Mouse (Mus musculus) heart, postnatal 25 days (tissue): Measurements from ENCODE around the gene Nyx. TPM values are rescaled to one million over a fixed set of nuclear protein-coding genes. Genes with fewer than 3 reads are reported as not detected.
"Not testable (repeated sequence)": the region's sequence is repeated elsewhere in the genome, so short reads cannot be mapped to it uniquely, and the experiment has no call there.

Experiments
- DNase-seq: peaks from one replicate; pipeline ENCODE4 v3.0.0; 2022; ENCODE audit warnings: low spot score
- intact Hi-C: fragments of 180-260 bp; cut with DNase I; formaldehyde crosslinking; loops from one replicate; pipeline ENCODE4 v1.15.1; 2025
- total RNA-seq, 2 experiments: library from RNA; stranded (reverse); gene quantifications; 2 replicates each; pipeline ENCODE4 v1.2.3; 2021

Nyx gene
- total RNA-seq = under 1 TPM; 0.13 to 0.20 TPM

DNA sequence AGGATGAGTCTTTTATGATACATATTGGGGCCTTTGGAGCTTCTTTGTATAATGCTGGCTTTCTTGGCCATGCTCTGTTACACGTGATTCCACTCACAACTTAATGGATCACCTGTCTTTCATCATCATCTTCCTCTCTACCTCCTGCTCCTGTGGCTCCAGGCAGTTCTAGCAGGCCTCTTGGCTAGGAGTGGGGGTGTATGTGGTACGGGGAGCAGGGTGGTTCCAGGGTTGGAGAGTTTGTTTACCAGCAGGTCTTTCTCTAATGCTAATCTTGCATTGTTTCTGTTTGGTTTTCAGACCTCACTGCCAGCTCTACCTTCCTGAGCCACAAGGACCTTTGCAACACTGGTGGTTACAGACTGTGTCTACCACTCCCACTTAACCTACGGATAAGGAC is at the start of gene Nyx:
Nyx (plus strand) TSS at position 301 of the 400 bp plus-strand sequence.
- DNase-seq = no peak
- intact Hi-C loops = loop anchor here (10.0 kb wide), 1 partner anchor 149 kb away; no protein-coding TSS in a partner anchor

DNA sequence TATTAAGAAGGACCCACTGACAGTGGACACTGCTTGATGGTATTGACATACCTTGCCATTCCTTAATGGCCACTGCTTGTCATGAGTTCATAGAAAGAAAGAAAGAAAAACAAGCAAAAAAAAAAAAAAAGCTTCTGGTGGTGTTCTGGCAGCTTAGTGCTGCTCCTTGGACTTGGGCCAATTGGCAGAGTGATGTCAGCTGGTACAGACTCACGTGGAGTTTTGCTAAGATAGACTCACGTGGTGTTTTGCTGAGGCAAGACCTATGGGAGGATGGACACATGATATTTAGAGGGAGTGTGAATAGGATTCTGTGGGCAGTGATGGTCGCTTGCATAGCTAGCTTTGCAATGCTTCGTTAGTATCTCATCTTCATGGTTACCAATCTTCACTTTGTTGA is 43.9 kb upstream of the Nyx start:
- intact Hi-C loops = no loop called here
- no peak for DNase-seq

DNA sequence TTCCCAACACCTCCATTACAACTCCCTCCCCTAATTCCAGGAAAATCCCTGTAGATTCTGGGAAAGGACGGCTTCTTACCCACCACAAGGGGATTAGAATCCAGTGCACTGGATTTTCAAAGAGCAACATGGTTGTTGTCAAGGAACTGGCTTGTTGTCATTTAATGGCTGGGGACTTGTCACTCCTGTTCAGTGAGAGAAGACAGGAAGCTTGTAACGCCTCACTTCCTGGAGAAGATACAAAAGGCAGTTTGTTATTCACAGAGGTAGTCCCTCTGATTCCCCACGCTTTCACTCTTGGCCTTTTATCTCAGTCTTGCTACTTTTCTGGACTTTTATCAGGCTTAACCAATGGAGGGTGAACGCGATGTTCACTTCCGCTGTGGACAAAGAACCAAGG is 34.5 kb upstream of the Nyx start:
- intact Hi-C loops = no loop called here
- no peak for DNase-seq

DNA sequence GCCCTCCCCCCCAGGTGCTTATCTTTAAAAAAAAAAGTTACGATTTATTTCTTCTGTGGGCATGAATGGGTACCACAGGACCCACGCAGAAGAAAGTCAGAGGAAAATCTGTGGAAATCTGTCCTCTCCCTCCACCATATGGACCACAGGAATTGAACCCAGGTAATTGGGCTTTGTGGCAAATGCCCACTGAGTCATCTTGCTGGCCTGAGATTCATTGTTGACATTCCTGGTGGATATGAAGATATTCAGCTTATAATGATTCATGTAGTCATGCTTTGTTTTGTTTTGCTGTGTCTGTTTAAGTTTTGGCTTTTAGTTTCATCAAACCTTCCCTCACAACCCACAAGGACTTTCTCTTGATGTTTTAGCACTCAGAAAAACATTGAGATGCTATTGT is 29.9 kb upstream of the Nyx start:
- DNase-seq, intact Hi-C loops: not testable (repeated sequence)

DNA sequence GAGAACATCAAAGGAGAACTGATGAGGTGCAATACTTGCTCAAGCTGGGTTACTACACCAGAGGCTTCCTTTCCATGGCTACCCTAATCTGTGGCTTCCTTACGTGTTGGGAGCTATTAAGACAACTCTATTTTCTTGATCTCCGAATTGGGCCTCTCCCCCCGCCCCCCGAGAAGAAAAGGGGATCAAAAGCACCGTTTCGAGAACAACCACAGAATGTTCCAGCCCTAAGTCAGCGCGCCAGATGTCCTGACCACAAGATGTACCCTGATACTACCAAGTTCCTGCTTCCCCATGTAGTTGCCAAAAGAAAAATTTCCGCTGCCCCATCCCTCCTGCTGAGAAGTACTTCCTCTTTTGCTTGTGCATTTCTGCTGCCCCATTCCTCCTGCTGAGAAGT is 9.4 kb upstream of the Nyx start:
- intact Hi-C loops, DNase-seq: not testable (repeated sequence)

DNA sequence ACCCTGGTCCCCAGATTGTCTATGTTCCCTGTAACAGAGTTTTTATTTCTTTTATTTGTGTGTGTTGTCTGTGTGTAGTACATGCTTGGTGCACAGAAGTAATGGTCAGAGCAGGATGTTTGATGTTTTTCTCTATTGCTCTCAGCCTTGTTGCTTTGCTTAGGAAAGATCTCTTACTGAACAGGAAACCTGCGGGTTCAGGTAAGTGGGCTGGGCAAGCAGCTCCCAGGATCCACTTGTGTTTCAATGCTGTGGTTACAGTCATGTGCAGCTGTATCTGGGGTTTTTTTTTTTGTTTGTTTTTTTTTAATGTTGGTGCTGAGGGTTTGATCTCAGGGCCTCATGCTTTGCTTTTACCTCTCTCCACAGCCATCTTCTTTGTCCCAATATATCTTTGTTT is 7.1 kb upstream of the Nyx start:
- no peak for DNase-seq
- intact Hi-C loops = no loop called here

DNA sequence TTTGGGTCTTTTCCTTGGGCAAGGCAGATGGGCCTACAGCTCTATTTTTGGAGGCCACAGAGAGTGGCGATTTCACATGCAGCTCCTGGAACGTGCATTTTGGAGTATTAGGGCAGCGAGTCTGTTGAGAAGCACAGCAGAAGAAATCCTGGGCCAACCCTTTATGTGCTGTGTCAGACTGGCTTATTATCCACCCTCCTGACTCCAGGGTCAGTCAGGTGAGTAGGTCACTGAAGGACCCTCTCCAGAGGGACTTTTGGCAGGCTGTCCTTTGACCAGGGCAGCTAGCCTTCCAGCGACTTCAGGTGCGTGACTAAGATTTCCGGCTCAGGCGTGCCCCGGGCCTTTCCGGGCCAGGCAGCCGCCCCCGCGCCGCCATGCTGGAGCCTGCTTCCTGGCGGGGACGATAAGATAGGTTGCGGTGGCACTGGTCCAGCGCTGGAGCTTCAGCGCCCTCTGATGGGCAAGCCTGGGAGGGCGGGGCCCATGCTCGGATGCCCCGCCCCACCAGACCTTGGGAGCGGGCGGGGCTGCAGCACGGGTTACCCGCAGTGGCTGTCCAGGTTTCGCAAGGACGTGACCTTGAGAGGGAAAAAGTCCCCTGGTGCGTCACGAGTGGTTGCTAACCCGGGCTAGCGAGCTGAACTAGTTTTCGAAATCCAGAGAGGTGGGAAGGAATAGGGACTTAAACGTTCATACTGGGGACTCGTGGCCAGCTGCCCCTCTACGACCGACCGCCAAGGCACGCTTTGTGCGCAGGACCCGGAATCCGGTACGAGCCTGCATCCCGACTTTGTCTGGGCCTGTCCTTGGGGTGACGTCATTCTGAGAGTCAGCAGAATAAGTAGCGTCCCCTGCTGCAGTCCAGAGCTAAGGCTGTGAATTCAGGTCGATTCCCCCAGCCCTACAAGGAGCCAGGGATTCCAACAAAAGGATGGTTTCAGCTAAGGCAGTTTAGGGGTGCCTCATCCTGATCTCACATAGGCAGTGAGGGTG is 4.3 kb upstream of the Nyx start:
- intact Hi-C loops = loop anchor here (5.0 to 10.0 kb wide), 6 partner anchors 41 to 229 kb away; partner anchors contain the start of gene Ddx3x
- DNase-seq = peak; percentile 84

DNA sequence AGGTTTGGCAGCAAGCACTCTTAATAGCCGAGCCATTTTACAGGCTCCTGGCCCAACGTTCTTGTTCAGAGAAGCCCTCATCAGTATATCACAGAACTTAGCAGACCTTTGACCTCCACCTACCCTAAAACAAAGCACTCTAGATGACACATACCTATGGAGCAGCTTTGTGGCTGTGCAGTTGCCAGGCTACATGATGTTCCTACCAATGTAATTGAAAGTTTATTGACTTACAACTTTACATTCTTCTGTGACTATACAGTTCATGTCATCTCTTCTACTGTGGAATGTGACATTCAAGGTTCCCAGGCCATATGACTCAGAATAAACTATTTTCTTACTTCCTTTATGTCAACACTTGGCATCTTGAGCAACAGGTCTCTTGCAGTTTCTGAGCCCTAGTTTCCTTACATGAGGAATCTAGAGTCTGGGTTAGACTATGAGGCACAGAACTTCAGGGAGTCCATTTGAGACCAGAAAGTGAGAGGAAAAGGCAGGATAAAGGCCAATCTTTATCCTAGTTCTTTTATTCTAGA is 2.9 kb upstream of the Nyx start:
- intact Hi-C loops = loop anchor here (5.0 to 10.0 kb wide), 6 partner anchors 39 to 231 kb away; partner anchors contain the start of gene Ddx3x
- DNase-seq = no peak

DNA sequence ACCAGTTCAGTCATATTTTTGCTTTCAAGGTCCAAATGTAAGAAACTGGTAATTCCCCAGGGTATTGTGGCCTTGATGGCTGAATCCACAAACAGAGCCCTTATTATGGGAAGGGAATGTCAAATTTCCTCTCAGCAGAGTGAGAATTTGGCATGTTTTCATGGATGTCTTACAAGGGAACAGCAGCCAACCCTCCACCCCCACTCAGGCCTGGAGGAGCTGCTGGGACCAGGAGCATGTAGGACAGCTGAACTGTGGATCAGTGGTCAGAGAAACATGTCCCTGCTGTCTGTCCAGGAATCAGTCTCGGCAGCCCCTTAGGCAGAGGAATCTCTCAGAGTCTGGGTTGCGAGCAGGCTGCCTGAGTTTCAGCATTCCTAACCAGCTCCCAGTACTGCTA is 771 bp downstream of the Nyx start:
- intact Hi-C loops = loop anchor here (10.0 kb wide), 1 partner anchor 148 kb away; no protein-coding TSS in a partner anchor
- peak; percentile 23 for DNase-seq

DNA sequence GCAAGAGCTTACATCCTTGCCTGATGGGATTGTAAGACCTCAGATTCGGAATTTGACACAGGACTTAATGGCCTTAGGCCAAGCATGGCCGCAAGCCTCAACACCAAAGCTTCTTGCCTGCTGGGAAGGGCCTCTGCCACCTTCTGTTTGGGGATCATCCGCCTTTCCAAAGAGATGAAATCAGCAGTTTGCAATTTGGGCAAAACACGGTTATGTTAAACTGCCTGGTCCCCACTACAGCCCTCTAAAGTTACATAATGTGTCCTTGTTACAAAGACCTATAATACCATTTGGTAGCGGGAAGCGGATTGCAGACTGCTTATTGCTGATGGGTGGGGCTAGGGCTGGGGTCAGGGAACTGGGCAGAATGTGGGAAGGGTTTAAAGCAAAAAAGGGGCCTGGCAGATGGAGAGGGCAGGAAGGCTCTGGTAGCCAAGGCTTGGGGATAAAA is 1.2 kb downstream of the Nyx start:
- intact Hi-C loops = loop anchor here (10.0 kb wide), 1 partner anchor 148 kb away; no protein-coding TSS in a partner anchor
- no peak for DNase-seq

DNA sequence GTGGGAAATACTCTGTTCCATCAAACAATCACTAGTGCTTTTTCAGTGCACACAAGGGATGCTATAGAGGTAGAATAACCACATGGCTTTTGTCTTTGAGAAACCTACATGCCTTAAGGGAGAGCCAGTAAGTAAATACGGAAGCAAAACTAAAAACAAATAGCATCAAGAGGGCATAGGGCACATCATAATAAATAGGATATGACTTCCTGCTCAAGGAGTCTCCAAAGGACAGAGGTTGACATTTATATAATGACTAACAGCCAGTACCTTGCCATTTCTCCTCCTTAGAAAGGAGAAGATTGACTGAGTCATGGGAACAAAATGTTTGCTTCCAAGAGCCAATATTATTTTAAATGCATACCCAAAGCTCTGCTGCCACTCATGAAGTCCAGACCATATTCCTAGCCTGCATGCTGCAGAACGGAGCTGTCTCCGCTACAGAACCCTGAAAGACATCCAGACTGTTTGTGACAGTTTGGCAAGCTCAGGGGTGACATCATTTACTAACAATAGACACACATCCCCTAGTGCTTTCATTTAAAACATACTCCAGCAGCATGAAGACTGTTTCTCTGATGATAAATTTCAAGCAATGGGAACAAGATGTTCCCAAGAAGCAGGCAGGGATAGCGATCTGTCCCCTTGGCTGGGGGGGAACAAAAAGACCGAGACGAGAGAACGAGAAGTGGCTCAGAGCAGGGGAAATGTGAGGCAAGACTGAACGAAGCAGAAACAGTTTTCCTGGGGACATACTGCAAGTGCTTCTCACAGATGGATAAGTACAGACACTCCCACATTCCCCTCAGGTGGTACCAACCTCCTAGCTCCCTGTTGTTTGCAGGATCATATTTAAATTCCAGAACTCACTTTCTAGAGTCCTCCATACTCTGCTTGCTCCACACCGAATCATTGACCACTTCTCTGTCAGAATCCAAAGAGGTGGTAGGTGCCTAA is 3.5 kb downstream of the Nyx start:
- intact Hi-C loops = loop anchor here (10.0 kb wide), 1 partner anchor 145 kb away; no protein-coding TSS in a partner anchor
- DNase-seq = peak; percentile 55

DNA sequence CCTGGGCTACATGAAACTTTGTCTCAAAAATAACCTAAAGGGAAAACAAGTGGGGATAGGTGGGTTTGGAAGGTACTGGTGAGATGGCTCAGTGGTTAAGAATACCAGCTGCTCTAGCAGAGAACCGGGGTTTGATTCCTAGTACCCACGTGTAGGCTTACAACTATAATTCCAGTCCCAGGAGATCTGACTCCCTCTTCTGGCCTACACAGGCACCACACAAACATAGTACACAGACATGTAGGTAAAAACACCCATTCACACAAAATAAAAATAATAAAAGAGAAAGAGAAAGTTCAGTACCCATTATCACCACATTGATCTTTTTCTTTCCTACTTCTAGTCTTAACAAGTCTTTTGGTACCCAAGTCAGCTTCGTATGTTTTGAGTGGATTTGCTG is 6.0 kb downstream of the Nyx start:
- intact Hi-C loops = no loop called here
- no peak for DNase-seq

DNA sequence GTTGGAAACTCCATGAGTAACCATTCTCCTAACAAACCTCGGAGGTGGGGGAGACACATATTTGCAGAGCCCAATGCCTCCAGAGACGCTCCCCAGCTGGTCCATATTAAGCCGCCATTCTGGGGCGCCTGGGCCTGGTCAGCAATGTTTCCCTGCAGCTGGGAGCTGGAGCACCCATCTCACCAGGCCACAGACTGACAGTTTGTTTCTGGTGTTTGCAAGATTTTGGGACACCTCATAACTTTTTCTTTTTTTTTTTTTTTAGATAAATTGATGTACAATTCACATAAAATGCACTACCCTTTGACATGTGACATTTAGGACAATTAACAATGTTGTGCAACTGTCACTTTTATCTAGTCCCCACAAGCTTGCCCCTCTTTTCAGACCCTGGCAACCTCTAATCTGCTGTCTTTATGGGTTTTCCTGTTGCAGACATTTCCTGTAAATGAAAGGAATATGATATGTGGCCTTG is 6.9 kb downstream of the Nyx start:
- intact Hi-C loops = no loop called here
- no peak for DNase-seq

DNA sequence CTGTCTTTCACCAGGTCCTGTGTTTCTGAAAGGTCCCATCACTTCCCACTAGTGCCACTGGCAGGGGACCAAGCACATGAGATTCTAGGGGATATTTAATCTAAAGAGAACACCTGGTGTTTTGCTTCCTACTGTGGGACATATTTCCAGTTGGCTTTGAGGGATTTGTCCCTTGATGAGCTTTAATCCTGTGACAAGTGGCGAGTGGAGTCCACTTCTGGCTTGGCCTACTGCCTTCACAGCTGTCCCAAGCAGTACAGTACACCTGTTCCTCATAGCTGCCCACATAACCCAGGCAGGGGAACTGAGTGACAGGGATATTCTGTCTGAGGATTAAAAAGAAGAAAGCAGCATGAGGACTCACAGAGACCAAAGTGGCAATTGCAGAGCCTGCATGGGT is 9.5 kb downstream of the Nyx start:
- intact Hi-C loops = no loop called here

DNA sequence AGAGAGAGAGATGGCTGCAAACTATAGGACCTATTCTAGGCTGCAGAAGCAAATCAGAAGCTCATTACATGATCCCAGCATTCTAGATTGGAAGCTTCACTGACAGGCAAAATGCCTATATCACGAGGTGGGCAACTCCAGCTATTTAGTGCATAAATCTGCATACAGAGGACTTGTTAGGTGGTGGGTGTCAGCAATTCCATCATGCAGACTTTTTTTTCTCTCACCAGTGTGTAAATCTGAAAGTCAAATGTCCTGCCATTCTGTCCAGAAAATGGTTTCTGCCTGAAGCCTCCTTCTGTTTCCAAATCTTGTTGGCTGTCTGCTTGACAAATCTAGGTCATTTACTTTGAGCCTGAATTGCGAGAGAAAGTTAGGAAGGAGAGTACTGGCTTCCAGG is 11.7 kb downstream of the Nyx start:
- intact Hi-C loops = no loop called here
- no peak for DNase-seq

More for the DNA sequence above, 9.5 kb downstream of the Nyx start:
- no peak for DNase-seq

DNA sequence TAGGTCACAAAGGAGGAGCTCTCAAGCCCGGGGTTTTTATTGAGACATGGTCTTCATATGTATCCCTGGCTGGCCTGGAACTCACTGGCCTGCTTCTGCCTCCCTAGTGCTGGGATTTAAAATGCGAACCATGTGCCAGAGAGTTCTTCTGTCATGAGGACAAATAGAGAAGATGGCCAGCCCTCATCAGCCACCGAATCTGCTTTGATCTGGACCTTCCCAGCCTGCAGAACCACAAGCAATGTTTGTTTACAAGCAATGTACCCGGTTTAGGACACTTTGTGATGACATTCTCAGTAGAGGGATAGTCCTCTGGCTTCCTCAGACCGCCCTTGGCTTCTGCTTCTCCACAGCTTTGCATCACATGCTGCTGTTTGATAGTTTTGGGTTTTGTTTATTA is 12.4 kb downstream of the Nyx start:
- DNase-seq = no peak
- intact Hi-C loops = no loop called here

DNA sequence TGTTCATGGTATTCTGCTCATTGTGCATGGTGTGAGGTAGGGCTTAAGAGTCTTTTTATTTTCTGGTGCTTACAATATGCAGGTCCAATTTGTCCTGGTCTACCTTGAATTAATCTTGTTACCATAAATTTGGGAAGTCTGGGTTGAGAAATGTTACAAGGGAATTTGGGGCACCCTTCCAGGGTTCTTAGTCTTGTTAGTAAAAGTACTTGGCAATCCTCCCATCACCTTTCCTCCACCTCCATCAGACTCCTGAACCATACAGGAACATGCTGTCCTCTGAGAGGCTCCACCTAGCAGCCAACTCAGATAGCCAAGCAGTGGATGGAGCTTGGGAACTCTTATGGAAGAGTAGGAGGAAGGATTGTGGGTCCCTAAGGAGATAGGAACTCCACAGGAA is 13.7 kb downstream of the Nyx start:
- intact Hi-C loops = no loop called here

DNA sequence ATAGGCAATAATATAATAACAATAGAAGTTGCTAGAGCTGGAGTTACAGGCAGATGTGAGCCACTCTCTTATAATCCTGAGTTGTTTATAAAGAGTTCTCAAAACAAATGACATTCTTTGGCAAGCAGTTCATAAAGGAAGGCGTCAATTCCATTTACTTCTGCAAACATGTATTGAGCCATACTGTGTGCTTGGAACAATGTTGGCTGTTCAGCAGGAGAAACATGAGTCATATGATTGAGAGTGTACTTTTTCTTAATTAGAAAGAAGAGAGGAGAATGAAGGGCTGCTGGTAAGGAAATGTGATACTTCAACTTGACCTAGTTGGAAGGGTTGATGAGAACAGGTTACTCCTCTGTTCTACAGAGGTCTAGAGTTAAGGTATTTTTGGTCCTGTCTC is 16.7 kb downstream of the Nyx start:
- intact Hi-C loops = no loop called here
- DNase-seq = no peak

More for the DNA sequence above, 13.7 kb downstream of the Nyx start:
- DNase-seq = no peak

DNA sequence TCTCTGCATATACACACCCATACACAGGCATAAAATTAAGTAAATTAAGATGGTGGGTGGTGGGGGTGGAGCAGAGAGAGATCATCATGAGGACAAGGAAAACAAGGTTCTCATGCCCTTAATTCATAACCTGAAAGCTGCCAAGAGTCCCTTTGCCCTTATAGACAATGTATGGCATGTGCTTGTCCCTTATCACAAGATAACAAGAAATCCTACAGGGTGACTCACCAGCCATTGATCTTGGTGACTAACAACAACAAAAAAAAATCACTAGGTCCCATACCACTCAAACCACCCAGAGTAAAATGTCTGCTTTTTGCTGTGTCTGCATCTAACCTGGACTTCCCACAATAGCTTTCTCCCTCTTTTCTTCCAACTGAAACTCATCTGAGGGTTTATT is 18.5 kb downstream of the Nyx start:
- DNase-seq = no peak
- intact Hi-C loops = no loop called here

DNA sequence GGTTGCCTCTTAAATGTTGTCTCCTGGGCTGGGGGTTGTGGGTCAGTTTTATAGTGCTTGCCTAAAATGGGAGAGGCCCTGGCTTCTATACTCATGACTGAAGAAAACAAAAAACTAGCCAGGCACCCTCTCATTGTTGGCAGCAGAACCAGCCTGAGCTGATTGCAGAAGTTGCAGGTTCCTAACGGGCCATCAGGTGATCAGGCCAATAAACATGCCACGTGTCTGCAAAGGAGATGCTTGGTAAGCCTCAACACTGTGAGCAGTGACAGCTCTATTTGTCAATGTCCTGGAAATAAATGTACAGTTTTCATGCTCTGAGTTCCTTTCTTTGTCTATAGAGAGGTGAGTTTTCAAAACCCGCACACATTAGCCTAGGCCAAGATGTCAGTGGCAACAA is 23.1 kb downstream of the Nyx start:
- DNase-seq = no peak
- intact Hi-C loops = no loop called here
